ENCODE assay signal across 10 mouse cellular contexts in genomic region chr2:165391561-165391960, GRCm38 (mm10). TPM values are rescaled to one million over a fixed set of nuclear protein-coding genes. Genes with fewer than 3 reads are reported as not detected.
DNase-seq lines count a peak whose midpoint lies in the region; ATAC-seq and TF ChIP-seq lines count a peak whose summit lies in the region.
"Had no signal": no experiment of that assay in that cellular context is flagged by ENCODE, and none has a peak within 500 bp of the region (broad histone marks: within the 10 kb centered on the region; RNA-seq: fewer than 3 reads in every experiment).

No protein-coding gene starts in this region.

- peaks cover 3% of the 10 kb centered on the region for H3K36me3 ChIP-seq in forebrain, embryonic 12.5 days (replicated peaks)
- H3K36me3 ChIP-seq in forebrain, embryonic 16.5 days (ENCODE audit: control insufficient read depth, insufficient read depth): no peaks in the 10 kb centered on the region
- H3K36me3 ChIP-seq: heart, embryonic 15.5 days; neural tube, embryonic 12.5 days had no signal

- 12% methylated on average over 8 of the region's 8 CpGs for WGBS in forebrain, embryonic 12.5 days
- WGBS in forebrain, embryonic 16.5 days: 13% methylated on average over 8 of the region's 8 CpGs

- no peak overlapping the region for H3K27ac ChIP-seq in forebrain, embryonic 12.5 days
- H3K27ac ChIP-seq in forebrain, embryonic 16.5 days (ENCODE audit: low read length): no peak overlapping the region
- H3K27ac ChIP-seq in layer of hippocampus, adult 2 months: no peak overlapping the region; the same call in 1 of the 2 replicates
- H3K27ac ChIP-seq: heart, embryonic 15.5 days; neural tube, embryonic 12.5 days had no signal

- peaks cover 5% of the 10 kb centered on the region for H3K4me1 ChIP-seq in forebrain, embryonic 12.5 days
- H3K4me1 ChIP-seq in forebrain, embryonic 16.5 days (replicated peaks; ENCODE audit: control insufficient read depth, insufficient read depth, low read length): peaks cover 8% of the 10 kb centered on the region

- H3K9me3 ChIP-seq in forebrain, embryonic 12.5 days: 0 out of 2 replicates have a peak, but pooled peaks cover 2% of the 10 kb centered on the region
- no peaks in the 10 kb centered on the region for H3K9me3 ChIP-seq in forebrain, embryonic 16.5 days (ENCODE audit: control insufficient read depth, low read length)
- H3K9me3 ChIP-seq: heart, embryonic 15.5 days; neural tube, embryonic 12.5 days had no signal

- 0 out of 2 replicates have a peak overlapping the region, but pooled peaks have one; percentile 21 for H3K9ac ChIP-seq in forebrain, embryonic 12.5 days
- H3K9ac ChIP-seq in forebrain, embryonic 16.5 days (replicated peaks; ENCODE audit: low read depth, low read length): no peak overlapping the region
- H3K9ac ChIP-seq: heart, embryonic 15.5 days; neural tube, embryonic 12.5 days had no signal

- H3K27me3 ChIP-seq in forebrain, embryonic 12.5 days: no peaks in the 10 kb centered on the region
- H3K27me3 ChIP-seq in forebrain, embryonic 16.5 days (replicated peaks; ENCODE audit: control insufficient read depth, insufficient read depth, low read length): no peaks in the 10 kb centered on the region
- H3K27me3 ChIP-seq: heart, embryonic 15.5 days; neural tube, embryonic 12.5 days had no signal

- no peak overlapping the region for H3K4me3 ChIP-seq in forebrain, embryonic 12.5 days (replicated peaks)
- no peak overlapping the region for H3K4me3 ChIP-seq in forebrain, embryonic 16.5 days (replicated peaks; ENCODE audit: low read length)
- no peak overlapping the region for H3K4me3 ChIP-seq in layer of hippocampus, adult 2 months
- H3K4me3 ChIP-seq: heart, embryonic 15.5 days; neural tube, embryonic 12.5 days had no signal

- peak; percentile 98 for TF ChIP-seq CTCF in layer of hippocampus, adult 2 months (conservative IDR thresholded peaks at IDR 0.05)

- DNase-seq in 3T3-L1 (ENCODE audit: low read depth, low spot score) (peak; percentile 91), adipocyte (ENCODE audit: low spot score) (peak; percentile 85)
- peak; percentile 56 for DNase-seq in forelimb bud, embryonic 11.5 days (ENCODE audit: low read depth, low spot score)
- DNase-seq in layer of hippocampus, adult 2 months (ENCODE audit: low spot score in 2 of 2): peak; percentile 71 to 80

- no peak for ATAC-seq in forebrain, embryonic 12.5 days (ENCODE audit: low FRiP score)
- no peak; the same call in 1 of the 2 replicates for ATAC-seq in forebrain, embryonic 16.5 days
- ATAC-seq in megakaryocyte, adult 5-6 weeks (ENCODE audit: poor library complexity, severe bottlenecking): peak; percentile 56; the same call in 1 of the 2 replicates
- ATAC-seq in erythroblast, adult 5-6 weeks (replicated peaks; ENCODE audit: low FRiP score, poor library complexity, severe bottlenecking): no peak

- no peak overlapping the region for H3K4me2 ChIP-seq in forebrain, embryonic 12.5 days
- H3K4me2 ChIP-seq in forebrain, embryonic 16.5 days (ENCODE audit: low read length): no peak overlapping the region
- H3K4me2 ChIP-seq: heart, embryonic 15.5 days; neural tube, embryonic 12.5 days had no signal

RNA-seq across cellular contexts. Expression of gene Zfp334, which starts 3.5 kb away (rescaled TPM):
- polyA plus RNA-seq in forebrain, embryonic 12.5 days (2016; fragmentation: Nextera tagmentation; extraction: Ambion mirVana): 22.9 and 24.0 TPM in 2 replicates
- polyA plus RNA-seq in forebrain, embryonic 16.5 days (2015; fragmentation: Nextera tagmentation; extraction: Ambion mirVana): 12.3 and 13.4 TPM in 2 replicates
- total RNA-seq in layer of hippocampus, adult 2 months (2021): 10 to 100 TPM; 14.0 to 15.3 TPM
- not detected in 2 replicates for total RNA-seq in megakaryocyte, adult 5-6 weeks (2015)
- not detected in 2 replicates for total RNA-seq in megakaryocyte, adult 5-6 weeks (2017)
- total RNA-seq in erythroblast, adult 5-6 weeks (2015; ENCODE audit: low replicate concordance): not detected in 2 replicates
- not detected in 2 replicates for total RNA-seq in erythroblast, adult 5-6 weeks (2017; ENCODE audit: low replicate concordance)

RNA-seq across cellular contexts. Expression of gene Ocstamp, which starts 8.6 kb away (rescaled TPM):
- polyA plus RNA-seq in forebrain, embryonic 12.5 days (2016; fragmentation: Nextera tagmentation; extraction: Ambion mirVana): 0.06 TPM in 1 of 2 replicates, not detected in the other
- polyA plus RNA-seq in forebrain, embryonic 16.5 days (2015; fragmentation: Nextera tagmentation; extraction: Ambion mirVana): not detected in 2 replicates
- not detected for total RNA-seq in layer of hippocampus, adult 2 months (2021)
- total RNA-seq in megakaryocyte, adult 5-6 weeks (2015): 0.11 TPM in 1 of 2 replicates, not detected in the other
- 0.04 and 0.11 TPM in 2 replicates for total RNA-seq in megakaryocyte, adult 5-6 weeks (2017)
- total RNA-seq in erythroblast, adult 5-6 weeks (2015; ENCODE audit: low replicate concordance): not detected in 2 replicates
- total RNA-seq in erythroblast, adult 5-6 weeks (2017; ENCODE audit: low replicate concordance): 0.42 TPM in 1 of 2 replicates, not detected in the other

RNA-seq across cellular contexts. Expression of gene Zfp663, which starts 23.0 kb away (rescaled TPM):
- 6.8 and 6.9 TPM in 2 replicates for polyA plus RNA-seq in forebrain, embryonic 12.5 days (2016; fragmentation: Nextera tagmentation; extraction: Ambion mirVana)
- 6.3 and 6.6 TPM in 2 replicates for polyA plus RNA-seq in forebrain, embryonic 16.5 days (2015; fragmentation: Nextera tagmentation; extraction: Ambion mirVana)
- under 1 TPM in 1 of 2 experiments, not detected in 1; 0.20 TPM for total RNA-seq in layer of hippocampus, adult 2 months (2021)
- total RNA-seq in megakaryocyte, adult 5-6 weeks (2015): not detected in 2 replicates
- total RNA-seq in megakaryocyte, adult 5-6 weeks (2017): not detected in 2 replicates
- total RNA-seq in erythroblast, adult 5-6 weeks (2015; ENCODE audit: low replicate concordance): not detected in 2 replicates
- total RNA-seq in erythroblast, adult 5-6 weeks (2017; ENCODE audit: low replicate concordance): not detected in 2 replicates

Comparison
In these comparisons a context has a peak if more than half of its experiments do, and no peak if none do; other contexts are left out.
1. RNA of gene Zfp334, which starts 3.5 kb away (total RNA-seq): 14.0 to 15.3 TPM in layer of hippocampus, adult 2 months; not detected in megakaryocyte, adult 5-6 weeks and not detected in erythroblast, adult 5-6 weeks; every median in the first group is over 10 times any median in the second.
2. Peak in every context shown above with its lines, with median percentiles within 50 percentile points of each other: DNase-seq.